Mouse (Mus musculus) CH12F3 (cell line): ENCODE measurements around the gene C8g.

Experiments
- in situ Hi-C: fragments of 300-500 bp; cut with MboI; formaldehyde crosslinking; loops from 2 replicates; pipeline ENCODE4 v1.14.3; 2020; ENCODE audit warnings: low sequenced_read_pairs

The C8g gene

DNA sequence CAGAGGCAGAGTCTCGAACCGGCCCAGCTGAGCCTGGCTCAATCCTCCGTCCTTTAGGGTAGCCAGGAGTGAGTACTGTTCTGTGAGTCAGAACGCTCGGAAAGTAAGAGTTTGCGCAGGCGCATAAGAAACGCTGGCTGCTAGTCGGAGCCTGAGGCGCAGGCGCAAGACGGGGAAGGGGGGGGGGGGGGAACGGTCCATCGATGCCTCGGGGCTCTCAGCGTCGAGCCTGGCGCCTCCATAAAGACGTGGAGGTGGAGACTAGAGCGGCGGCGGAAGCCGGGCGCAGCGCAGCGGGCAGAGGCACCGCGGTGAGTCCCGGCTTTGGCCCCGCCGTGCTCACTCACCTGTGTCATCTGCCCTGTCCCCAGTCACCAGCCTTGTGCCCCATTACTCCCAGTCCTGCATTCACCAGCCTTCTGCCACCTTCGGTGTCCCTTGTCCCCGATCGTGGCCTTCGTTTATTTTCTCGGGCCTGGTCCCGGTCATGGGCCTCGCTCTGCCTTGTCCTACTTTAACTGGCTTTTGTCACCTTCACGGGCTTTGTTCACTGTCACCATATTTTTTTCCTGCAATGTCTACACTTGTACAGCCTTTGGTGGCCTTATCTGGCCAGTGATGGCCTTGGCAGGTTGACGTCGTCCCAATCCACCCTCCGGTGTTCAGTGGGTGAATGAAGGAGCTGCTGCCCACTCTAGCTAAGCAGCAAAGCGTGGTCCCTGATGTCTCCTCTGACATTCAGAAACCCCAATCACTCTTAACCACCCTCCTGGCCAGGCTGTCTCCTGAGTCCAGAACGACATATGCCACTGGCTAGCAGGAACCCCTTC is 728 bp downstream of the C8g start, which contains the start of gene Fbxw5:
Gene Fbxw5, plus strand, starts transcription at position 175 of the 830 bp plus-strand sequence.
- in situ Hi-C loops: no loop called here

DNA sequence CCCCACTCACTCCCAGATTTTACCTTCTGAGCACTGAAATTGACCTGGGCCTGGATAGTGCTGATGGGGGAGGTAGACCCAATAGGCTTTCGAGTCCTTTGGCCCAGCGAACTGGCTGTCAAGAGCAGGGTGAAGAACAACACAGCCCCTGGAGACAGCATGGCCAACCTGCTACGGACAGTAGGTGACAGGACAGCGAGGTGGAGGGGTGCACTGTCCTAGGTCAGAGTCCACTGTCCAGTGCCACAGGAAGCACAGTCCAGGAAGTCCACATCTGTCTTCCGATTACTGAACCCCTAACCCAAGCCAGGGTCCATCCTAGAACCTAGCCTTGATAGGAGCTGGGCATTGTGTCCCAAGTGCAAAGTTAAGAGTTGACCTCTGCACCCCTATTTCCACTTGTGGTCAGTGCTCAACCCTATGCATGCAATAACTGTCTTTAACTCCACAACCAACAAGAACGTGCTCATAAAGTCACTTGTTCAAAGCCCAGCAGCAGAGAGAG is 1.4 kb downstream of the C8g start:
- in situ Hi-C loops: no loop called here

DNA sequence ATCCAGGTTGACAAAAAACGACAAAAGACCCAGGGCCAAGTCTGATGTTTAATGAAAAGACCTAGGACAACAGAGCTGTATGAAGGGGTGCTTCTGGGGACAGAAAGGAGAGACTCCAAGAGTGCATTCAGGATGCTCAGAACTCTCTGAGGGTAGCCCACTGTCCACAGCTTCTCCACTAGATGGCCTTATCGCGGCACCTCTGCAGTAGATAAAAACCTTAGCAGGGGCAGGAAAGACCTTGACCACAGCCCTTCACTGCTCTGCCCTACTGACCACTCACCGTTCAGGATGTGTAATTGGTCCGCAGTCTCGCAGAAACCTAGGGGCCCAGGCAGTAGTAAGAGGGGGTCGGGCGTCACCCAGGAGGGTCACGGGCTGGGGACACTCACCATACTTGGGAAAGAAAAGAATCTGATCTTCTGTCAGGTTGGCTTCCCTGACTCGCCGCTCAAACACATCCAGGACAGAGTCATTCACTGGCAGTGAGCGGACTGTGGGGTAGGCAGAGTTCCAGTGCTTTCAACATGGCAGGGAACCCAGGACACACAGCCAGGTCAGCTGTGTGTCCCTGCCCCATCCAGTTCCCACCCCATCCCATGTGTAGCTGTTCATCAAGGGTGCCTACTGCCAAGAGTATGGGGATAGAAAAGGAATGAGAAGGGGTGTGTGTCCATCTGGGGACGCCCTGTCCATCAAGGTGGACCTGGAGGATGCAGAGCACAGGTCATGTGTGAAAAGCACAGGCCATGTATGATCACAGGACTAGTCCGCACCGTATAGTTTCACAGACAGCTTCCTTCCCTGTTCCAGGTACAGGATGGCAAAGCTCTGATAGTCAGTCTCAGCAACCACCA is 2.7 kb downstream of the C8g start:
- in situ Hi-C loops: no loop called here

DNA sequence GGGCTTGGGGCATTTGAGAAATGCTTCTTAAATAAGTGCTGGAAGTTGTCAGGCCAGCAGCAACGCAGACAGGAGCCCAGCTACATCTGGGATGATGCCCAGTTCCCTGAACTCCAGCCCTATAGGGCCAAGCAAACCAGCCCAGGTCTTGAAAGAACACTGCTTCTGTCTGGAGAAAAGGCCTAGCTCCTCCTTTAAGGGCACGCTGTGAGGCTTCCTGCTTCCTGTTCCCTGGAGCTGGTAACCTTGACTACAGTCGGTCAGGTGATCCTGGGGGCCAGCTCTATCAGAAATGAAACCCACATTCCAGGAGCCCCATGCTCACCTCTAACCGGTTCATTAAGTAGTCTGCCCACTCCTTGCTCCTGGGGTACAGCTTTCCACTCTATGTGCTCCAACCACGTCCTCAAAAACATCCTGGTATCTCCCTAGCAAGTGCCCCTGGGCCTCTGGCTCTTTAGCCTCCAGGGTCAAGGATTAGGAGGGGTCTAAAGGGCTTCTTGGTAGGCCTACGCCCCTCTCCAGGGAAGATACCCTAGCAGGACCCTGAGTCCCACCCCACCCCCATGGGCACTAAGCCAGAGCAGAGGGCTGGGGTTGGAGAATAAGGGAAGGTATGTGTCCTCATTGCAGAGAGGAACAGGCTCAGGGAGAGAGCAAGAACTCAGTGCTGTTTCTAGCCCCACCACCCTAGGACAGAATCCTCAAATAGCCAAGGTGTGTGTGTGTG is 3.5 kb downstream of the C8g start:
- in situ Hi-C loops: no loop called here

DNA sequence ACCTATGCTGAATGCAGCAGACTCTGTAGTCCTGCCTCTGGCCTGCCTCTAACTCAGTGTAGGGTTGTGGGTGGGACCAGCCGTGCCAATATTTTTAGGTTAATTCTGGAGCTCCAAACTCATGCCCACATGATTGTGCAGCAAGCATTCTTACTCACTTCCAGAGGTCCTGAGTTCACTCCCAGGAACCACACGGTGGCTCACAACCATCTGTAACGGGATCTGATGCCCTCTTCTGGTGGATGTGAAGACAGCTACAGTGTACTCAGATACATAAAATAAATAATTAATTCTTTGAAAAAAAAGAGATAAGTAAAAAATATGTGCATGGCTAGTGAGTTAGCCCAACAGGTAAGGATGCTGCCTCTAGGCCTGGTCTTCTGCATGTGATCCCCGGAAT is 5.1 kb downstream of the C8g start:
- in situ Hi-C loops: no loop called here

DNA sequence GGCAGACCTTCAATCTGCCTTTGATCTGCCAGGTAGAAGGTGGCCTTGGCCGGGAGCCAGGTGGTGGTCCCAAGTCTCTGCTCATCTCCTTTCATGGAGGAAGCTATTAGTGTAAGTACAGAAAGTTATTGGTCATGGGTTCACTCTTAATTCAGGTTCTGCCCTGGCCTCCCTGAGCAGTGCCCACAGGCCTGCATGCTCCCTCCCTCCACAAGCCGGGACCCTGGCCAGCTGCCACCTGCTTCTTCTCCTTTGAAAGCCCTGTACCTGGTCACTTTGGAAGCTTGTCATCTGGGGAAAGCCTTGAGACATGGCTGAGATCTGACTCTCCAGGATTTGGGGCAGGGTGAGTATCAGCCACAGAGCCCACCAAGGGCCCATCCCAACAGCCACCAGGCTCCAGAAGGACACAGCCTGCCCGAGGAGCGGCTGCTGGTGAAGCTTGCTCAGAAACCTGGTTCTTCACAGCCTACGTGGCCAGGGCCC is 8.0 kb downstream of the C8g start, which contains the start of gene Lcn12:
Gene Lcn12, minus strand, starts transcription at position 436 of the 486 bp plus-strand sequence.
- in situ Hi-C loops: no loop called here

DNA sequence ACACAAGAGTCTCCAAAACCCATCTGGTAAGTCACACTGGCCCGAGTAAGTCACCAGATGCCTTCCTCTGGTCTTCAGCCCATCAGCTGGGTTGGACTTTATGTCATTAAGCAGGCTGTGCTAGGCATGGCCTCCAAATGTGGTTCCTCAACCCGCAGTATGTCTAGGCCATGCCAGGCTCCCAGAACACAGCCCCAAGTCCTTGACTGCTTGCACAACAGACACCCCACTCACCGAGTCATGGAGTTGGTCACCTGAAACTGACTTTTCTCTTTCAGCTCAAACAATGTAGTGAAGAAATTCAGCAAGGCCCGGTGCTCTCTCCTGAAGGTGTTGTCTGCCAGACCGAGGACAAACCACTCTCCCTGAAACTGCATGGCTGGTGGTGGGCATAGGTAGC is 8.5 kb downstream of the C8g start:
- in situ Hi-C loops: no loop called here

DNA sequence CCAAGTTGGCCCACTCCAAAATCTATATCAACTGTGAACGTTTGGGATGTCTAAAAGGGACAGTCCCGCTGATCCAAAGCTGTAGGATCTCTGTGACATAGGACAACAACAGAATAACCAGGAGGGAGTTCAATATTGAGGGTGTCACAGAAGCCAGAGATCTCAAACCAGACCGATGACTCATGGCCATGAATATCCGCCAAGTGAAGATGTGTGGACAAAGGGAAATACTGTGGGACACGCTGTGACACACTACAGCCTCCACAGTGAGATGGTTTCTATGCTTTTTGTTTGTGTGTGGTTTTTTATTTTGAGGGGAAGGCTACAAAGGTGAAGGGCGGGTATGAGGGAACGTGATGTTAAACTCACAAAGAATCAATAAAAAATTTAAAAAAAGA is 12.8 kb downstream of the C8g start:
- in situ Hi-C loops: no loop called here

DNA sequence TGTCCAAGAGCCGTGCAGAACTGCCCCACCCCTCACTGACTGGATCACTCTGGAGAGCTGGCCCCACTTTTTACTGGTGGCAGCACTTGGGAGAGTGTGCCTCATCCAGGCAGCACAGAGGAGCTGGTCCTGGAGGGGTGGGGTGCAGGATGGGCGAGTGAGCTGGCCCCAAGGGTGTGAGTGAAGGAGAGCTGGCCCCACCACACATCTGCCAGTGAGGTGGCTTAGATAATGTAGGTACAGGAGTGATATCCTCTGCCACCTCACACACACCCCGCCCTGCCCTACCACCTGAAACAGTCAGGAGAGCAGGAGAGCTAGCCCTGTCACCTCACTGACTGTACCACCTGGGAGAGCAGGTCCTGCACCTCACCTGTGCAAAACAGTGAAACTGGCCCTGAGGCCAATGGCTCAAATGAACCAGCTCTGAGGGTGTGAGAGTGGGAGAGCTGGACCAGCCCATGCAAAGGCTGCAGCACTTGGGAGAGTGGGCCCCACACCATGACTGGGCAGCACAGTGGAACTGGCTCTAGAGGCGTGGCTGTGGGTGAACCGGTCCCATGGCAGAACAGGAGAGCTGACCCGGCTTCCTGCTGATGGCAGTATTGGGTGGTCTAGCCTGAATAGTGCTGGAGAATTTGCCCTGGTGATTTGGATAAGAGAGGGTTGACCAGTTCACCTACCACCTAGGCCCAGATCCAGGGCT is 13.4 kb downstream of the C8g start:
- in situ Hi-C loops: no loop called here

DNA sequence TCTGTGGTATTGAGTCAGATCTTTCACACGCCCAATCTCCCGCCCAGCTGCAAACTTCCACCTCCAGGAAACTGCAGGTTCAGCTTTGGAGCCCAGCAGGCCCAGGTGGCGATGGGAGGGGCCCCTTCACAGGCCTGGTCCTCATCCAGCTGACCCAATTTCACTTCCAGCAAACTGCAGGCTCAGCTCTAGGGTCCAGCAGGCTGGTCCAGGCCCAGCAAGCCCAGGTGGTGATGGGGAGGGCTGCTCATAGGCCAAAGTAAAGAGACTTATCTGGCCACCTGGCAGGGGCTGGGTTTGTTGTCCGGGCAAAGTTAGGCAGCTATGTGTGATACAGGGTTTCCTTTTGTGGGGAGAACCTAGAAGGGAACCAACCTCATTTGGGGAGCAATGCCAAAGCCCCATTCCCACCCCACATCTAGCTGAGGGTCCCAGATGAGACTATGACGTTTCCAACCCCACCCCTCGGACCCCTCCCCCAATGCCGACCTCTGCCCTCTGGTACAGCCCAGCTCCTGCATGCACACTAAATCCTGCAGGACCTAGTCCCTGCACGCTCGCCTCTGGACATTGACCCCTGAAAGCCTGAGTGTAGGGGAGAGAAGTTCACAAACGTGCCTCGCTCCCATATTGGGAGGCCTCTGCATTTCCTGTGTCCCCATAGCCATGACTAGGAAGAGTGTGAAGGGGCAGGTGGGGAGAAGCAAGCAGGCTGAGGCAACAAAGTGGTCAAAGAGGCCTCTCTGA is 16.4 kb downstream of the C8g start:
- in situ Hi-C loops: no loop called here

DNA sequence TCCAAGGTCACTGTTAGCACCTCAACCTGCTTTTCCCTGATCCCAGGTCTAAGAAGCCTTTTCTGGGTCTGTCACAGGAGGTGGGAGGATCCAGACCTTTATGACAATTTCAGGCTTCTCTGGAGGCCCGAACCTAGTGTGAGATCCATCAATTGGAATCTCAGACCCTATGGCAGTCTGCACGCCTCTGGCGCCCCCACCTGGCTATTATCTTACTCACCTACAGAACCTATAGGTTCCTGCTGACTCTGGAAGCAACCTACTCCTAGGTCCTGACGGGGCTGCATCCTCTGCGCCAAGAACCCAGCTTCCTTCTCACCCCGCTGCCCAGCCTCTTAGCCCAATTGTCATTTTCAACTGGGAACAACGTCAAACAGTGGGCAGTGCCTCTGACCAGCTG is 18.6 kb downstream of the C8g start:
- in situ Hi-C loops: no loop called here

DNA sequence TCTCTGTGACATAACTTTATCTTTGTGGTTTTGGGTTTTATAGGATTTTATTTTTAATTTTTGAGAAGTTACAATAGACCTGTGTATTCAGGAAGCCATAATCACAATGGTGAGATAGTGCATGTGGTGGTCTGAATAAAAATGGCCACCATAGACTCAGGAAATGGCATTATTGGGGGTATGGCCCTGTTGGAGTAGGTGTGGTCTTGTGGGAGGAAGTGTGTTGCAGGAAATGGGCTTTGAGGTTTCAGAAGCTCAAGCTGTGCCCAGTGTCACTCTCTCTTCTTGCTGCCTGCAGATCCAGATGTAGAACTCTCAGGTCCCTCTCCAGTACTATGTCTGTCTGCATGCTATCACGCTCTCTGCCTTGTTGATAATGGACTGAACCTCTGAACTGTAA is 21.0 kb downstream of the C8g start:
- in situ Hi-C loops: no loop called here

DNA sequence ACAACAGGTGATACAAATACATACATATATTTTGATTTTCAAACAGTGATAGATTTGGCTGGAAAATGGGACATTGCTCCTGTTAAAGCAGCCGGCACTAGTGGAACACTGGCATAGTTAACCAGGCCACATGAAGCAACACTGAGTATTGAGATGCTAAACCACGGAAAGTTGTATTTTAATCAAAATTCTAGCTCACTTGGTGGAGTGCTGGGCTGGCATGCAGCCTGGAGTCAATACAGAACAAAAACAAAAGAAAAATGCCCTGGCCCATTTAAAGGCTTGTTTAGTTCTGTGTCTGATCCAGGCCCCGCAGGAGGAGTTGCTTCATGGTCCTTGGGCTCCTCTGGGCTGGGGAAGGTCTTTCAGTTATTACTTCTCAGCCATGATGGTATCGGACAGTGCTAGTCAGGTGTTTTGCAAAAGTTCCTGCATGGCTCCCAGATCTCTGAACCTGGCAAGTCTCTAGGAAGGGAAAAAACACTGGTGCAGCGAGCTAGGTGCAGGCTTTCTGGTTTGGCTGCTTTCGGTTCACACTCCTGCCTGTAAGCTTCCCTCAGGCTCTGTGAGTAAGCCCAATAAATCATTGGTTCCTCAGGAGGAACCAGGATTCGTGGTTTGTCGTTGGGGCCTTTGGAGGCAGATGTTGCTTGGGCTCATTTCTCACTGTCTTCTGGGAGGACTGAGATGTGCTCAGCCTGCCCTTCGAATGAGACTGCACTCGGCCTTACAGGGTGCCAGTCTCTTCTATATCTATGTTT is 21.8 kb downstream of the C8g start:
- in situ Hi-C loops: no loop called here

DNA sequence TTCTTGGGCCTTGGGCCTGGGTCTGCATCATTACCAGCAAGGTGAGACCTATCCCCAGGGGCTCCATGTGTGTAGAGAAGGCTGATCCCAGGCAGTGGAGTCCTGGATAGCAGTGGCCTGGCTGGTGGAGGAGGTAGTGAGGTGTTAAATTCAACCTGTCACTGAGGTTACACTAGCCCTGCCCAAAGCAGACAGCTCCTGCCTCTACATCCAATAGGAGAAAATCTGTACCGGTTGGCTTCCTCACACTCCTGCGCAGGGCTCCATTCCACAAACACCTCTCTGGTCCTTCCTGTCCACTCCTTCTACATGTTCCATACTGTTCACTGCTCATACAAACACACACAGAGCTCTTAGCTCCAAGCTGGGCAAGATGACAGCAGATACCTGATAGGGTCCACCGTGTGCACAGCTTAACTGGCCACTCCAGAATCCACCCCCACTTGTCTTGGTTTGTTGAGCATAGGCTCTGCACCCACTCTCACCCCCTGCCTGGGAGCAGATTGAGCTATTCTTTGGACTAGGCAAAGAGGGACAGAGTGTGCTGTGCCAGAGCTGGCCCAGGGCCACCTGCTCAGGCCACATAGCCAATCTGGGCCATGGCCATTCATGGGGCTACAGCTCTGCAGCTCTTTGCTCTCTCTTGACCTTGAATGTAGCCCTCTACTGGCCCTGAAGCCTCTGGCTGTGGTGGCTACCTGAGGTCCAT is 23.4 kb downstream of the C8g start:
- in situ Hi-C loops: no loop called here

DNA sequence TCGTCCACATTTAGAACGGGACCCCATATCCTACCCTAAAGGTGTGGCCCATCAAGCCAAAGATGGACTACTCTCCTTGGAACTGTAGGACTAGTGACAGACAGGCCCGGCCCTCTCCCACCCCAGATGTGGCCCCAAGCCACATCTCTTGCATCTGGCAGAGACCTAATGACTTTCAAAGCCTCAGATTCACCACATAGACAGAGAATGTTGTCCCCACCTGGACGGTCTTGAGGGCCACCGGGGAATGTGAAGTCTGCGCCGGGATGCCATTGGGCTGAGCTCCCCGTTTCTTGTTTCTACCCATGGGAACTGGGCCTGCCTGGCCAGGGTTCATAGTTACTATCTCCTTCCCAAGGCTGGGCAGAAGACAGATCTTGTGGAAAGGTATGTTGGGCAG is 24.0 kb downstream of the C8g start:
- in situ Hi-C loops: no loop called here

DNA sequence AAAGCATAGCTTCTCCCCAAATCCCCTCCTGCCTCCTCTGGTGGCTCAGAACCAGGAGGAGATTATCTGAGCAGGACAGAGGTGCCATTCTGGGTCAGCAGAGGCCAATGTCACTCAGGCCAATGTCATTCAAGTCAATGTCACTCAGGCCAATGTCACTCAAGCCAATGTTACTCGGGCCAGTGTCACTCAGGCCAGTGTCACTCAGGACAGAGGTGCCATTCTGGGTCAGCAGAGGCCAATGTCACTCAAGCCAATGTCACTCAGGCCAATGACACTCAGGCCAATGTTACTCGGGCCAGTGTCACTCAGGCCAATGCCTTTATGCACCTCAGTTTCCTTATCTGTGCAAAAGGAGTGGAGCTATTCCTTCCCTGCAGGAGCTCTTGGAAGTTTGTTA is 29.0 kb downstream of the C8g start:
- in situ Hi-C loops: no loop called here

DNA sequence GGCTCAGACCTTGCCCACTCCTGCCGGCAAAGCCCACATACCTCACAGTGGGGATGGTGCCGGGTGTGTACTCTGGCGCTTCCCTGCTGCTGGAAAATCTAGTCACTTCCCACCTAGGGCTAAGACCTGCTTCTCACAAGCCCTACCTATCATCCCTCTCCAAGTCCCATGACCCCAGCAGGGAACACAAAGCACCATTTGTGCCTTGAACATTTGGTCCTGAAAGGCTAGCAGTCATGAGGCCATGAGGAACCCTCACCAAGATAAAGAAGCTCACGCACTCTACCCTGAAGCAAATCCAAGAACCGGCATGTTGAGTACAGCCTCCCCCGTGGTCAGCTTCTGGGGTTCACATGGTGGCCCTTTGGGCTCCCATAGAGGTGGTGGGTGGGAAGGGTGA is 31.6 kb downstream of the C8g start, which contains the start of gene Ptgds:
Gene Ptgds, minus strand, starts transcription at position 78 of the 400 bp plus-strand sequence.
- in situ Hi-C loops: no loop called here
